Mouse (Mus musculus) G1E (cell line): ENCODE results near the gene Wfdc12. TPM values are rescaled to one million over a fixed set of nuclear protein-coding genes. Genes with fewer than 3 reads are reported as not detected.

Experiments
- ATAC-seq: 2 replicates; pipeline ENCODE4 v1.8.0; 2016; ENCODE audit warnings: mild to moderate bottlenecking; ENCODE audit not compliant: insufficient number of reproducible peaks, poor library complexity, low FRiP score, severe bottlenecking; ENCODE audit errors: extremely low read depth
- DNase-seq: peaks from one replicate; pipeline ENCODE4 v3.0.0; 2012; ENCODE audit warnings: low spot score
- H3K27me3 ChIP-seq: 2 replicates; pipeline ENCODE4 v1.6.1; 2012; ENCODE audit warnings: mild to moderate bottlenecking, low read length, inconsistent platforms; ENCODE audit not compliant: insufficient read depth
- H3K36me3 ChIP-seq: replicated peaks from 2 replicates; pipeline ENCODE3; 2012; ENCODE audit warnings: mild to moderate bottlenecking, inconsistent platforms
- H3K4me1 ChIP-seq: 2 replicates; pipeline ENCODE4 v1.6.1; 2012; ENCODE audit warnings: low read depth, low read length, inconsistent platforms, mixed read lengths; ENCODE audit not compliant: insufficient read depth
- H3K4me3 ChIP-seq: 2 replicates; pipeline ENCODE4 v1.5.1; 2012; ENCODE audit warnings: low read depth, mild to moderate bottlenecking, inconsistent platforms, low read length, moderate library complexity, mixed read lengths
- H3K9me3 ChIP-seq: replicated peaks from 2 replicates; pipeline ENCODE4 v1.6.1; 2012; ENCODE audit warnings: inconsistent platforms
- CTCF ChIP-seq: IDR thresholded peaks from 2 replicates; pipeline ENCODE4 v1.5.1; 2012; ENCODE audit warnings: low read depth, low read length, inconsistent platforms, mixed read lengths
- GATA1 ChIP-seq: IDR thresholded peaks from 2 replicates; pipeline ENCODE4 v1.6.1; 2012; ENCODE audit warnings: borderline replicate concordance, low read length, inconsistent platforms, mixed read lengths
- GATA2 ChIP-seq: IDR thresholded peaks from 2 replicates; pipeline ENCODE4 v1.6.1; 2012; ENCODE audit warnings: low read depth, low read length, inconsistent platforms, borderline replicate concordance
- POLR2AphosphoS5 ChIP-seq: IDR thresholded peaks from 2 replicates; pipeline ENCODE4 v1.6.1; 2012; ENCODE audit warnings: low read depth, low read length, inconsistent platforms; ENCODE audit not compliant: insufficient replicate concordance
- TAL1 ChIP-seq: conservative IDR thresholded peaks from 2 replicates; pipeline ENCODE4 v1.6.1; 2012; ENCODE audit warnings: low read depth, low read length, inconsistent platforms, mixed read lengths
- polyA plus RNA-seq: library from polyadenylated mRNA; stranded (reverse); fragments of >175 nt; gene quantifications from 2 replicates; pipeline ENCODE4 v1.2.3, GENCODE M21; 2012
- total RNA-seq, 2 experiments: library from RNA; stranded (forward) in 1 of 2; stranded (reverse) in 1 of 2; fragments of 200-1000 nt in 1 of 2; fragments of >200 nt in 1 of 2; fragmentation: Nextera tagmentation in 1 of 2; gene quantifications; 2 replicates each; pipeline ENCODE4 v1.2.3; 2014 to 2017

Wfdc12 gene
- total and polyA plus RNA-seq, 3 experiments, result not detected

- H3K36me3 ChIP-seq, result no peaks in the 10 kb centered on the region
- peaks cover under 1% of the 10 kb centered on the region for H3K27me3 ChIP-seq
- ATAC-seq, result no peak
- peaks cover 1% of the 10 kb centered on the region; the same call in 1 of the 2 replicates for H3K9me3 ChIP-seq
- TF ChIP-seq GATA2 (no peak), TAL1 (no peak), POLR2AphosphoS5 (no peak), CTCF (no peak), GATA1 (no peak)
- no peaks in the 10 kb centered on the region for H3K4me1 ChIP-seq
- DNase-seq, result no peak
- no peak overlapping the region for H3K4me3 ChIP-seq
Observed at GRCm38 (mm10) chr2:164173394-164173793, 17.0 kb downstream of the Wfdc12 start.

GRCm38 (mm10) chr2:164170902-164171301 lies 19.5 kb downstream of the Wfdc12 start, which contains the start of gene Kcns1:
TSS of gene Kcns1 (minus strand) at chr2:164171113.
- Histone ChIP-seq H3K27me3 (peaks cover 3% of the 10 kb centered on the region), H3K4me1 (no peaks in the 10 kb centered on the region), H3K9me3 (peaks cover 7% of the 10 kb centered on the region), H3K36me3 (no peaks in the 10 kb centered on the region), H3K4me3 (no peak within 1 kb of the TSS)
- TF ChIP-seq GATA2, result no peak
- ATAC-seq, result no peak
- DNase-seq, result no peak

- no peaks in the 10 kb centered on the region for H3K36me3 ChIP-seq
- TF ChIP-seq GATA2, result no peak
- TF ChIP-seq CTCF, result no peak
- no peak for TF ChIP-seq POLR2AphosphoS5
- TF ChIP-seq GATA1, result no peak
- no peak for TF ChIP-seq TAL1
- no peak overlapping the region for H3K4me3 ChIP-seq
- no peaks in the 10 kb centered on the region for H3K4me1 ChIP-seq
- H3K9me3 ChIP-seq, result peaks cover 7% of the 10 kb centered on the region
- ATAC-seq (no peak), DNase-seq (no peak)
- H3K27me3 ChIP-seq, result peaks cover 3% of the 10 kb centered on the region
Observed at GRCm38 (mm10) chr2:164170326-164170725, 20.1 kb downstream of the Wfdc12 start.

GRCm38 (mm10) chr2:164168571-164168946 lies 21.8 kb downstream of the Wfdc12 start:
- TF ChIP-seq POLR2AphosphoS5 (no peak), CTCF (no peak), GATA1 (no peak), TAL1 (no peak), GATA2 (no peak)
- Histone ChIP-seq H3K36me3 (no peaks in the 10 kb centered on the region), H3K4me1 (no peaks in the 10 kb centered on the region), H3K4me3 (no peak overlapping the region), H3K9me3 (peaks cover 7% of the 10 kb centered on the region), H3K27me3 (peaks cover 3% of the 10 kb centered on the region; the same call in 1 of the 2 replicates)
- ATAC-seq (no peak), DNase-seq (no peak)

GRCm38 (mm10) chr2:164167752-164168570 lies 22.4 kb downstream of the Wfdc12 start:
- Histone ChIP-seq H3K4me3 (no peak overlapping the region; the same call in 1 of the 2 replicates), H3K4me1 (no peaks in the 10 kb centered on the region), H3K36me3 (no peaks in the 10 kb centered on the region), H3K27me3 (peaks cover 3% of the 10 kb centered on the region; the same call in 1 of the 2 replicates), H3K9me3 (peaks cover 7% of the 10 kb centered on the region)
- no peak for TF ChIP-seq TAL1
- no peak for TF ChIP-seq GATA1
- no peak for TF ChIP-seq GATA2
- TF ChIP-seq CTCF, result no peak
- TF ChIP-seq POLR2AphosphoS5, result no peak
- no peak for DNase-seq
- no peak for ATAC-seq

- no peak for TF ChIP-seq TAL1
- TF ChIP-seq GATA2, result no peak
- no peak for TF ChIP-seq POLR2AphosphoS5
- no peak for TF ChIP-seq GATA1
- TF ChIP-seq CTCF, result no peak
- Histone ChIP-seq H3K27me3 (peaks cover 3% of the 10 kb centered on the region; the same call in 1 of the 2 replicates), H3K4me3 (no peak overlapping the region), H3K9me3 (peaks cover 7% of the 10 kb centered on the region), H3K4me1 (no peaks in the 10 kb centered on the region), H3K36me3 (no peaks in the 10 kb centered on the region)
- ATAC-seq (no peak), DNase-seq (no peak)
Observed at GRCm38 (mm10) chr2:164164941-164165340, 25.5 kb downstream of the Wfdc12 start.
